Mouse (Mus musculus): ENCODE results near the gene Serpina3g. TPM values are rescaled to one million over a fixed set of nuclear protein-coding genes. Genes with fewer than 3 reads are reported as not detected.
"Not testable (repeated sequence)": the region's sequence is repeated elsewhere in the genome, so short reads cannot be mapped to it uniquely, and the experiment has no call there.

The Serpina3g gene
- 1 to 10 TPM in 1 of 2 experiments, not detected in 1; 2.7 TPM for total RNA-seq (2021)

DNA sequence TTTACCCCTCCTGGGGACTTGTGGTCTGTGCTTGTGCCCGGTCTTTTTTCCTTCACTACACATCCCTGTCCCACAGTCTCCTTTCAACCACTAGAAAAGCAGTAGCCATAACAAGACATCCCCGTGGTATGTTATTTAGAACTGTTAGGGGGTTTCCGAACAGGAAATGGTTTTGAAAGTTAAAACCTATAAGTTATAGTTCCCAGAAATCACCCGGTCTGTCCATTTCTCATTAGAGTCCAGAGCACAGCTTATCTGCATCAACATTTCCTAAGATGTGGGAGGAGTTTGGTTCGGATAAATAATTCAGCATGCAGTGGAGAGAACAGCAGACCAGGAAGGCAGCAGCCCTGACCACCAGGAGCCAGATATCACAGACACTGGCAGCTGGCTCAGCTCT, at the start of gene Serpina3g:
Gene Serpina3g, plus strand, starts transcription at position 331 of the 400 bp plus-strand sequence.
- no peak for DNase-seq (ENCODE audit: extremely low spot score in 1 of 2, low spot score in 1 of 2)

DNA sequence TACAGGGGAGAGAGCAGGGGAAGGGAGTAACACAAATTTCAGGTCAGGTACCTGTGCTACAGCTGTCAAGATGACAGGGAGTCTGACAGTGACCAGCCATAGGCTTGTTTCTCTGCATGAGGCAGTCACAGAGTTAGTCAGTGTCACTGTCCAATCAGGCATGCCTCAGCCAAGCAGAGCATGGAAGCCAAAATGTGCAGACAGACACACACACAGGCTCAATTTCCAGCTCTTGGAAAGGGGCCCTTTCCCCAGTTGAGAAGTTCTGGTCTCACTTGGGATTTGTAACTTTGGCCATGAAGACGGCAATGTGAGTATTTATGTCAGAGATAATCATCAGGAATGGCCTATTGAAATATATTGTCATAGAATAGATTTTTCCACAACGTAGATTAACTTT, 46.8 kb upstream of the Serpina3g start:
- DNase-seq (ENCODE audit: extremely low spot score in 1 of 2, low spot score in 1 of 2) = no peak

DNA sequence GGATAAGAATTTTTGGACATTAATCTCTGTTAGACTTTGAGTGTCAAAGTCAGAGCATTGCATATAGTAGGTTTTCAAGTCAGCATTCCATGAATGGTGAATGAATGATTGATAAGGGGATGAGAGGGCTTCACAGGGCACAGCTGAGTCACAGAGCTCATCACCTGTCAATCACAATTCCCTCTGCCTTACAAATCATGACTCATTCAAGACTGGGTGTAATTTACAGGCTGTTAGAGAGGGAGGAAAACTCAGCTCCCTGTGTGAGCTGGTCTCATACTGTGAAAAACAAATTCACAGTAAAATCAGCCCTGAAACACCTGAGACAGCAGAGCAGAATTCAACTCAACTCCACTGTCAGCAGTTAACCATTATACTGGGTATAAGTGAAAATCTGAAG, 45.2 kb upstream of the Serpina3g start:
- no peak for DNase-seq (ENCODE audit: extremely low spot score in 1 of 2, low spot score in 1 of 2)

DNA sequence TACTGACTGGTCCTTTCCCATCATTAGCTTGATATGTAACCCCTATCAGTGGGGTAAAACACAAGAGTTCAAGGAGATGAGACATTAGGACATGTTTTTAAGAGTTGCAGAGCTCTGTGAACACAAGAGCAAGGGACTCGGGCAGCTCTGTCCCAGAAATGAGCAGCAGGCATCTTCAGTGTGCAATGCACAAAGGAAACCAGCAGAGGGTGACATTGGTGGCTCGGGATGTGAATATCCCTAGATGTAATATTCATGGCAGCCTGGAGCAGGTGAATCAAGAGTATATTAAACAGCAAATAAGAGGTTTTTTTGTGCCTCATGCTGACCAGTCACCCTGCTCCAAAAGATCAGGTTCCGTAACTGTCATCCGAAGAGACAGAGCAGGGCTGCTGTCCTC, 26.9 kb upstream of the Serpina3g start:
- no peak for DNase-seq (ENCODE audit: extremely low spot score in 1 of 2, low spot score in 1 of 2)

DNA sequence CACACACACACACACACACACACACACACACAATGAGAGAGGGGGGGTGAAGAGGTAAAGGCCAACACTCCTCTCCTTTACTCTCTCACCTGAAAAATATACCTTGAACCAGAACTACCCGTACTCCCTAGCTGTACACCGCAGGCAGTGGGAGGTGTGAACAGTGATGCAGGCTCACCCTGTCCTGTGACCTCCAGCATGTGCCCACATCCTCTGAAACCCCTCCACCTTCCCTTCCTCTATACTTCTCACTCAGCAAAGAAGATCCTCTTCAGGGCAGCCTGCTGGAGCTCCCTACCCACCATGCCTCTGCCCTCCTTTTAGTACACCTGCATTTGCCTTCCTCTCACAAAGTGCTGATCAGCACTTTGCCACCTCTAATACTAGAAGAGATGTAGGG, 26.2 kb upstream of the Serpina3g start:
- DNase-seq (ENCODE audit: extremely low spot score in 1 of 2, low spot score in 1 of 2) = no peak

DNA sequence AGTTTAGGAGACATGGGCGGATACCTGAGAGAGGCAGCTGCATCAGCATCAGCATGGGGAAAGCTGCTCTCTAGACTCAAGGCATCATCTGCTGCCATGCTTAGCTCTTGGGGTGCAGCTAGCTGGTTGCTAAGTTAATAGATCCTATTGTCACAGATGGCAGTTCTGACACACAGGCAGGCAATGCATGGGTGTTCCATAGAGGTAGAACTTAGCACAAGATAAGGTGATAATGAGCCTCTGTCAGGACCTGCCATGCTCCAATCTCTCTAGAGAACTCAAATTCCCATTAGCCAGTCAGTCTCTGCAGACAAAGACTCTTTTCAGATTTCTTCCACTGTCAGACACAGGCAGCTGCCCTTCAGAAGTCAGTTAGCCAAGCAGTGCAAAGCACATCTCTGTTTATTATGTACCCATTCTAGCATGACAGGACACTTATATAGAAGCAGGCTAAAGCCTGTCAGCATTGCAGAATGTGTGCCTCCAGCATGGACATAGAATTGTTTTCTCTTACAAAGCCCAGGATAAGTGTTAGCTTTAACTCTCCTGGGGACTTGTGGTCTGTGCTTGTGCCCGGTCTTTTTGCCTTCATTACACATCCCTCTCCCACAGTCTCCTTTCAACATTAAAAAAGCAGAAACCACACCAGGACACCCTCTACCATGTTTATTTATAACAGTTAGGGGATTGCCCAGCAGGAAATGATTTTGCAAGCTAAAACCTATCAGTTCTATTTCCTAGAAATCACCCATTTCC, 22.2 kb upstream of the Serpina3g start:
- no peak for DNase-seq (ENCODE audit: extremely low spot score in 1 of 2, low spot score in 1 of 2)

DNA sequence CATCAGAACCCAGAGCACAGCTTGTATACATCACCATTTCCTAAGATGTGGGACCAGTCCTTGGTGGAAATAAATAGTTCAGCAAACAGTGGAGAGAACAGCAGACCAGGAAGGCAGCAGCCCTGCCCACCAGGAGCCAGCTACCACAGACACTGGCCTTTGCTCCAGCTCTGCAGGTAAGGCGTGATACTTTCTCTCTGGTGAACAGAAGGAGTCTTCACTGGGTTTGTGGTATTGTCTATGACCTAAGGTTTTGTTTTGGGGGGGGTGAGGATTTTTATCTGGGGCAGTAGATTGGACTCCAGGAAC, 21.6 kb upstream of the Serpina3g start, which contains the start of gene Serpina3f:
Gene Serpina3f, plus strand, starts transcription at position 100 of the 309 bp plus-strand sequence.
- DNase-seq (ENCODE audit: extremely low spot score in 1 of 2, low spot score in 1 of 2) = no peak

DNA sequence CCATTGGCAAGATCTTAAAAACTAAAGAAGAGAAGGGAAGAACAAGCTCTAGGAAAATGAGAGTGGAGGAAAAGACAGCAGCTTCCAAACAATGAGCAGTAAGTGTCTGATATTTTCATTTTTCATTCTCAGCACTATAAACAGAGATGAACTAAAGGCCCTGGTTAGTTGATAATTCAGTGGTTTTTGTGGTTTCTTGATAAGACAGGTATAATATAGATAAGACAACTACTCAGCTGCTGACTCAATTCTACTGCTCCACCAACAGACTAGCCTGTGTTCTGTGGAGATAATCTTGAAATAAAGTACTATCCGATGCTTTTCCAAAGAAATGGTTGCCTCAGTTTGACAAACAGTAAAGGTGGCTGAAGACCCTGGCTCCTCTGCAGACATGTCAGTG, 20.8 kb upstream of the Serpina3g start:
- no peak for DNase-seq (ENCODE audit: extremely low spot score in 1 of 2, low spot score in 1 of 2)

DNA sequence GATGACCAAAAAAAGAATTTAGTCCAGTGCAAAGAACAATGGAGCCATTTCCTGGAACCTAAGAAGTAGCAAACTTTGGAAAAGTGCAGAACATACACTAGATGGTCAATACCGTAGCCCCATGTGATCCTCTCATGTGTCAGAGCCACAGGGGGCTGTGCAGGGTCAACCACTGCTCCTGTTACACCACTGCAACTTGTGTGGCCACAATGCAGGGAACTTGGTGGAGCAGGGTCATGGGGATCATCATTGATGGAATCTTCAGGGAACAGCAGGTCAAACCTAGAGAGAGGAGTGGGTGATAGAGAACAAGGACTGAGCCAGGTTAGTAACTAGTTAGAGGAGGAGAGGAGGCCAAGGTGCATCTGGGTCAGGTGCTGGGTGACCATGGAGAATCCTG, 14.4 kb upstream of the Serpina3g start:
- DNase-seq (ENCODE audit: extremely low spot score in 1 of 2, low spot score in 1 of 2) = no peak

DNA sequence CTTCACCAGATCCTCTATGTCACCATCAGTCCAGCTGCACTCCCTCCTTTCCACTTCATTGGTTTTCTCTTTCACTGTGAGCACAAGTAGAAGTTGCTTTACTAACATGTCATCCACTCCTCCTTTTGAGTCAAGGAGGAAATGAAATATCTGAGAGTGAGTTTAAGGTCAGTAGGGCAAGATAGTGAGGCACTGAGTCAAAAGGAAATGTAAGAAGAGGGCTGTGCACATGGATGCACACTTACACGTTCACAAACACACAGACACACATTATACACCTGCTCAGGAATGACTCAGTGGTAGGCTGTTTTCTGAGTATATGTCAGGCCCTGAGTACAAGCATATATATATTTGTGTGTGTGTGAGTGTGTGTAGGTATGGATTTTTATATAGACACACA, 12.4 kb upstream of the Serpina3g start:
- no peak for DNase-seq (ENCODE audit: extremely low spot score in 1 of 2, low spot score in 1 of 2)

DNA sequence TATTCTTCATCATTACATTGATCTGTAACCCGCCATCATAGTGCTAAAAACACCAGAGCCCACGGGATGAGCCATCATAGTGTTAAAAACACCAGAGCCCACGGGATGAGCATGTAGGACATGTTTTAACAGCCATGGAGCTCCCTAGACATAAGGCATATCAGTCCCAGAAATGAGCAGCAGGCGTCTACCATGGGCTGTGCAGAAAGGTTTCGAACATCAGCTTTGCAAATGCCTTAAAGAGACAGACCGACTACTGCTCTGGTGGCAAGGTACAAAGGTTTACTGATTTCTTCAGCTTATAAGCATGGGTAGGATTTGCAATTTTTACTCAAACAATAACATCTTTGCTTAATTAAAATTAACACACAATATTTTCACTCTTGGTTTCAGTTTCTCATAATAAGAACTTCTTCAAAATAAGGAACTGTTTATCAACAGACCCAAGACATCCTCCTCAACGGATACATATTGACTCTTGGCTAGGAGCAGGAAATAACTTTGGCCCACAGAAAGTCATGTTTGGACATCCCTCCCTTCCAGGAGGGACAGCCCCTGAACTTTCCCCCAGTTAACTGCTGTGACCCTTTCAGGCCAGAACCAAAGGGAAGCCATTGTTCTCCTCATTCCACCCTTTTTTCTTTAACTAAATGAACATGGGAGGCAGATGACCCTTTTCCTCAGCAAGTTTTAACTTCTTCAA, 11.3 kb upstream of the Serpina3g start:
- no peak for DNase-seq (ENCODE audit: extremely low spot score in 1 of 2, low spot score in 1 of 2)

DNA sequence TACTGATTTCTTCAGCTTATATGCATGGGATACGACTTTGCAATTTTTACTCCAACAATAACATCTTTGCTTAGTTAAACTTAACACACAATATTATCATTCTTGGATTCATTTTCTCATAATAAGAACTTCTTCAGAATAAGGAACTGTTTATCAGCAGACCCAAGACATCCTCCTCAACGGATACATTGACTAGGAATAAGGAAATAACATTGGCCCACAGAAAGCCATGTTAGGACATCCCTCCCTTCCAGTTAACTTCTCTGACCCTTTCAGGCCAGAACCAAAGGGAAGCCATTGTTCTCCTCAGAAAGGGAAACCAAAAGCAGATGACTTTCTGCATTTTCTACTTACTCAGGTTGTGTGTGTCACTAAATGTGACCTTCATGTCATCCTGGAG, 5.3 kb upstream of the Serpina3g start:
- DNase-seq (ENCODE audit: extremely low spot score in 1 of 2, low spot score in 1 of 2) = no peak

DNA sequence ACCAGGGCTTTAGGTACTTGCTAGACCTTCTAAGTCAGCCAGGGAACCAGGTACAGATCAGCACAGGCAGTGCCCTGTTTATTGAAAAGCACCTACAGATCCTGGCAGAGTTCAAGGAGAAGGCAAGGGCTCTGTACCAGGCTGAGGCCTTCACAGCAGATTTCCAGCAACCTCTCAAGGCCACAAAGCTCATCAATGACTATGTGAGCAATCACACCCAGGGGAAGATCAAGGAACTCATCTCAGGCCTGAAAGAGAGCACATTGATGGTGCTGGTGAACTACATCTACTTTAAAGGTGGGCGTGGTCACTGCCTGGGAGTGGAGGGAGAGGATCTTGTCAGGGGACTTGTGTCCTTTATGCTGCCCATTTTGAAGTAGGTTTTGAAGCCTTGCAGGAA, 2.0 kb downstream of the Serpina3g start:
- not testable (repeated sequence) for DNase-seq (ENCODE audit: extremely low spot score in 1 of 2, low spot score in 1 of 2)

DNA sequence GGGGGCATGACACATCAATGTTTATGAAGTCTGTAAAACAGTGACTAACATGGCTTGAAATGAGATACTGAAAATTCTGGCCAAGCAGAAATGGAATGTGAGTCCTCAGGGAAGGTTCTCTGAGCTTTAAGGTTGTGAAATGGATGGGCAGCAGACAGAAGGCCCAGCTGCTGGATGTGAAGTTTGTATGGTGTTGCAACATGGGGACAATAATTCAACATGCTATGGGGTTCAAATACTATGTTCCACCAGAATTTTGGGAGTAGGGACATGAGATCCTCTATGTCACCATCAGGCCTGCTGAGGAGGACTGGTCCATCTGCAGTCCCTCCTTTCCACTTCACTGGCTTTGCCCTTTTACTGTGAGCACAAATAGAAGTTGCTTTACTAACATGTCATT, 7.3 kb downstream of the Serpina3g start:
- DNase-seq (ENCODE audit: extremely low spot score in 1 of 2, low spot score in 1 of 2) = no peak

DNA sequence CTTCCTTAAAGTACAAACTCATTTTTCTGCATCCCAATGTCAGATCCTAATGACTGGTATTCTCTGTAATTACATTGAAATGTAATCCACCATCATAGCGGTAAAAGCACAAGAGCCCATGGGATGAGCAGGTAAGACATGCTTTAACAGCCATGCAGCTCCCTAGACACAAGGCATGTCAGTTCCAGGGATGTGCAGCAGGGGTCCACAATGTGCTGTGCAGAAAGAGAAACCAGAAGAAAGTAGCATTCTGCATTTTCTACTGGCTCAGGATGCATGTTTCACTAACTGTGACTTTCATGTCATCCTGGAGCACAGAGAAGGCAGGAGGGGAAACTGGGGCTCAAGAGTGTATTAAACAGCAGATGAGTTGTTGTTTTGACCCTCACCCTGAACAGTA, 9.0 kb downstream of the Serpina3g start:
- DNase-seq (ENCODE audit: extremely low spot score in 1 of 2, low spot score in 1 of 2) = peak; percentile 13 to 37

DNA sequence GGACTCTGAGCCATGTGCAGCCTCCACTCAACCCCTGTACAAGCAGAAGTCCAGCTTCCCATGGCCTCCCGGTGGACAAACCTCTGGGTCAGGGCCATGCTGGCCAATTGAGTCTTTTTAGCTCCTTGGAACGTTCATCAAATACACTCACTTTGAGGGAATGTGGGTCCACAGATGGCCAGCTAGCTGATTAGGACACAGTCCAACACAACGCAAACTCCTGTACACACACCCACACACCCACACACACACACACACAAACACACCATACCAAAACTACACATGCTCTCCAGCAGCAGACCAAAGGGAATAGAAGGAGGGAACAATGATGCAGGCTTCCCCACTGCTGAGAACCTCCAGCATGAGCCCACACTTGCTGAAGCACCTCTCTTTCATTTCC, 9.6 kb downstream of the Serpina3g start:
- peak in 1 of 2 experiments; percentile 8 for DNase-seq (ENCODE audit: extremely low spot score in 1 of 2, low spot score in 1 of 2)

DNA sequence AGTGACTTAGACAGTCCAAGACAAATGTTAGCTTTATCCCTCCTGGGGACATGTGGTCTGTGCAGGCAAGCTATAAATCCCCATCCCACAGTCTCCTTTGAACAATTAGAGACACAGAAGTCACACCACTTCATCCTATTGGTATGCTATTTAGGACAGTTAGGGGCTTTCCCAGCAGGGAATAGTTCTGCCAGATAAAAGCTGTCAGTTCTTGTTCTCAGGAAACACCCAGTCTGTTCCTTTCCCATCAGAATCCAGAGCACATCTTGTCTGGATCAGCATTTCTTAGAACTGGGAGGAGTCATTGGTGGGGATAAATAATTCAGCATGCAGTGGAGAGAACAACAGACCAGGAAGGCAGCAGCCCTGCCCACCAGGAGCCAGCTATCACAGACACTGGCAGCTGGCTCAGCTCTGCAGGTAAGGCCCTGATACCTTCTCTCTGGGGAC, 11.5 kb downstream of the Serpina3g start:
- DNase-seq (ENCODE audit: extremely low spot score in 1 of 2, low spot score in 1 of 2) = no peak

DNA sequence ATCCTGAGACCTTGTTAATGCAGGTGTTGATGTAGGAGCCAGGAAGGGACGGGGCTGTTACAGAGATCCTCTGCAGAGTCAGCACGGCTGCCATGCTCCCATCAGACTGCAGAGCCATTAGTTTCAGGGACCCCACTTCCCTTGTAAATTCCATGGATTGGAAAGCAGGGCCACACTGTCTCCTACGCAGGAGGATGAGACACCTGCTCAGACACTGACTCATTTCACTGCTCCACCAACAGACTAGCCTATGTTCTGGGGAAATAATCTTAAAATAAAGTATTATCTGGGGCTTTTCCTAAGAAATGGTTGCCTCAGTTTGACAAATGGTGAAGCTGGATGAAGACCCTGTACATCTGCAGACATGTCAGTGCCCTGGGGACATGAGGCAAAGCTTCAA, 12.2 kb downstream of the Serpina3g start:
- no peak for DNase-seq (ENCODE audit: extremely low spot score in 1 of 2, low spot score in 1 of 2)

DNA sequence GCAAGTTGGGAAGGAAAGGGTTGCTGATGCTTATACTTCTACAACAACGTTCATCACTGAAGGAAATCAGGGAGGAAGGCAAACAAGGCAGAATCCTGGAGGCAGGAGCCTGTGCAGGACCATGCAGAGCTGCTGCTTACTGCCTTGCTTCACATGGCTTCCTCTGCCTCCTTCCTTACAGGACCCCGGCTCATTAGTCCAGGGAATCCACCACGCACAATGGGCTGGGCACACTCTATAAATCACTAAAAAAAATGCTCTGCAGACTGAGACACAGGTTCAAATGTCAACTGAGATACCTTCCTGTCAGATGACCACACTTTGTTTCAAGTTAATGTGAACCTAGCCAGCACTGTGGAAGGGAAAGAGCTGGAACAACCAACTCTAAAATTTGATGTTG, 25.0 kb downstream of the Serpina3g start:
- no peak for DNase-seq (ENCODE audit: extremely low spot score in 1 of 2, low spot score in 1 of 2)

DNA sequence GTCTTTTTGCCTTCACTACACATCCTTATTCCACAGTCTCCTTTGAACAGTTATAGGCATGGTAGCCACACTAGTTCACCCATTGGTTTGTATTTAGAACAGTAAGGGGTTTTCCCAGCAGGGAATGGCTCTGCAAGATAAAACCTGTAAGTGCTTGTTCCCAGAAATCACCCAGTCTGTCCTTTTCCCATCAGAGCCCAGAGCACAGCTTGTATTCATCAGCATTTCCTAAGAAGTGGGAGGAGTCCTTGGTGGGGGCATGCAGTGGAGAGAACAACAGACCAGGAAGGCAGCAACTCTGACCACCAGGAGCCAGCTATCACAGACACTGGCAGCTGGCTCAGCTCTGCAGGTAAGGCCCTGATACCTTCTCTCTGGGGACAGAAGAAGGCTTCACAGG, 26.8 kb downstream of the Serpina3g start, which contains the start of gene Serpina3i:
Gene Serpina3i, plus strand, starts transcription at position 260 of the 400 bp plus-strand sequence.
- DNase-seq (ENCODE audit: extremely low spot score in 1 of 2, low spot score in 1 of 2) = no peak

DNA sequence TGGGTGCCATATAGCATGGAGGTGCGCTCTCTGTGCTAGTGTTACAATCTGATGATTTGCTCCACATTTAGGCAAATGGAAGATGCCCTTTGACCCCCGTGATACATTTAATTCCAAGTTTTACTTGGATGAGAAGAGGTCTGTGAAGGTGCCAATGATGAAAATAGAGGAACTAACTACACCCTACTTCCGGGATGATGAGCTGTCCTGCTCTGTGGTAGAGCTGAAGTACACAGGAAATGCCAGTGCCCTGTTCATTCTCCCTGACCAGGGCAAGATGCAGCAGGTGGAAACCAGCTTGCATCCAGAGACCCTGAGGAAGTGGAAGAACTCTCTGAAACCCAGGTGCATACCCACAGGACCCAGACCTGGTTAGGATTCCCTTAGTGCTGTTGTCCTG, 30.3 kb downstream of the Serpina3g start:
- DNase-seq (ENCODE audit: extremely low spot score in 1 of 2, low spot score in 1 of 2) = no peak

All from layer of hippocampus, postnatal 25 days (tissue).